Mouse (Mus musculus) limb, embryonic 10.5 days (tissue): ENCODE measurements at regions not wholly inside any gene's neighbourhood (a gene's known extent, or its start where the extent isn't known, plus 50 kb on each side); places are given as distances from the start of the nearest gene placed in this dataset.

ENCODE experiments used
- DNase-seq: peaks from one replicate; pipeline ENCODE4 v3.0.0-alpha.2; 2017; ENCODE audit warnings: low spot score
- H3K27ac ChIP-seq: fragments of 300-500 bp; sonication (generic); 2 replicates; pipeline ENCODE4 v1.5.1; 2016; ENCODE audit warnings: mild to moderate bottlenecking
- H3K27me3 ChIP-seq: fragments of 300-500 bp; sonication (generic); 2 replicates; pipeline ENCODE4 v1.6.1; 2016; ENCODE audit warnings: low read depth, mild to moderate bottlenecking; ENCODE audit not compliant: poor library complexity, severe bottlenecking
- H3K36me3 ChIP-seq: fragments of 300-500 bp; sonication (generic); 2 replicates; pipeline ENCODE4 v1.6.1; 2016; ENCODE audit warnings: mild to moderate bottlenecking, moderate library complexity
- H3K4me1 ChIP-seq: fragments of 300-500 bp; sonication (generic); 2 replicates; pipeline ENCODE4 v1.6.1; 2016
- H3K4me3 ChIP-seq: fragments of 300-500 bp; sonication (generic); 2 replicates; pipeline ENCODE4 v1.5.1; 2016; ENCODE audit warnings: mild to moderate bottlenecking, moderate library complexity
- H3K9me3 ChIP-seq: fragments of 300-500 bp; sonication (generic); replicated peaks from 2 replicates; pipeline ENCODE4 v1.6.1; 2016; ENCODE audit warnings: mild to moderate bottlenecking
- WGBS: fragments of 180-500 bp; shearing (Covaris S2); methylation state at CpG from one replicate; pipeline ENCODE4 v1.1.7; 2016; 5-methylcytosine and 5-hydroxymethylcytosine counted together

DNA sequence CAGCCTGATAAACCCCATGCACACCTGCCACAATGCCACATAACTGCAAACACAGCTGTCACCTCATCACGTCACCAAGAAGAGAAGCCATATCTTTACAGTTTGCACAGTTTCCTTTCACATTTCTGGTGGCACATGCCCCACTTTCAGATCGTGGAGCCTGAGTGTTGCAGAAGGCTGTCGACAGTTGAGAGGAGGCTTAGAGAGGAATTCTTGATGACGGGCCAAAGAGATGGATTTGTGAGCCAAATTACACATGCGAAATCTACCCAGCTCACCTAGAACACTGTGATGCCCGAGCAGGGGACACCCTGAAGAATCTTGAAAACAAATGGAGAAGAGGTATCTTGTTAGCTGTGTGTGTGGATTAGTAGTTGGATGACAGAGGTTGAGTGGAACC is 77.4 kb downstream of the Cmpk2 start:
- Histone ChIP-seq H3K4me3 (no peak overlapping the region), H3K4me1 (peaks cover 2% of the 10 kb centered on the region), H3K9me3 (no peaks in the 10 kb centered on the region), H3K27me3 (no peaks in the 10 kb centered on the region), H3K36me3 (no peaks in the 10 kb centered on the region), H3K27ac (no peak overlapping the region)
- DNase-seq: no peak
- 88% methylated on average over 6 of the region's 6 CpGs for WGBS

DNA sequence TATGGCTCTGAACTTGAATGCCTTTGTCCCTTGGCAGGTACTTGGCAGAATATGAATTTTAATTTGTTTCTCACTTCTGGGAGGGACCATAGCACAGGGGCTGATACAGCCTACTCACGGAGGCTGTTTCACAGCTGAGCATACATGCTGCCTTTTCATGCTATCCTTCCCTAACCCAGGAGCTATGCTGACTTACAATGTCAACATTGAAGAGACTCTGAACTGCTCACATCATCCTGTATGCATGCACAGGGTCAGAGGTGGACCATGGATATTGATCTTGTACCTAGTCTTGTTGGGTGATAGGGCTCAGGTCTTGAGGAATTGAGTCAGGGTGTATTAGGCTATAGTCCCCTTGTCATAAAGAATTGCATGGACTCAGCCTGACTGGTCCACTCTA is 74.5 kb downstream of the Cmpk2 start:
- Histone ChIP-seq H3K4me1 (no peaks in the 10 kb centered on the region), H3K27ac (no peak overlapping the region), H3K9me3 (no peaks in the 10 kb centered on the region), H3K27me3 (no peaks in the 10 kb centered on the region), H3K36me3 (no peaks in the 10 kb centered on the region), H3K4me3 (no peak overlapping the region)
- 95% methylated on average over 1 of the region's 1 CpGs for WGBS
- no peak for DNase-seq

DNA sequence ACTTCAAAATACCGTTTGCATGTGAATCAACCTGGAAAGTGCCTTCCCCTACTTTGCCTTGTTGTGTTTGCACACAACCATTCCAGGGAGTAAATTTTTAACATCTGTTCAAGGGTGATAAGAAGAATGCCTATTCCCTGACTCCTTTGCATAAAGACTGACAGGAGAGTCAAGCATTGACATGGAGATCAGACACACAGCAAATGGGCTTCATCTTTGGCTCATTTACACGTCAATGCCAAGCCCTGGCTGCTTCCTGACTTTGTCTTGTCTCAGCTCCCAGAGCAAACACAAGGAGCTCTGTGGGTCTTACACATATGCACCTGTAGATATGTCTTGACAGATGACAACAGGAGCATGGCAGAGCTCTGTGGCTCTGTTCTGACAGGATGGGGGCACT is 73.4 kb downstream of the Cmpk2 start:
- Histone ChIP-seq H3K27ac (no peak overlapping the region), H3K9me3 (no peaks in the 10 kb centered on the region), H3K4me1 (peaks cover 6% of the 10 kb centered on the region; the same call in 1 of the 2 replicates), H3K4me3 (no peak overlapping the region), H3K27me3 (no peaks in the 10 kb centered on the region), H3K36me3 (no peaks in the 10 kb centered on the region)
- 35% methylated on average over 2 of the region's 2 CpGs for WGBS
- no peak for DNase-seq

DNA sequence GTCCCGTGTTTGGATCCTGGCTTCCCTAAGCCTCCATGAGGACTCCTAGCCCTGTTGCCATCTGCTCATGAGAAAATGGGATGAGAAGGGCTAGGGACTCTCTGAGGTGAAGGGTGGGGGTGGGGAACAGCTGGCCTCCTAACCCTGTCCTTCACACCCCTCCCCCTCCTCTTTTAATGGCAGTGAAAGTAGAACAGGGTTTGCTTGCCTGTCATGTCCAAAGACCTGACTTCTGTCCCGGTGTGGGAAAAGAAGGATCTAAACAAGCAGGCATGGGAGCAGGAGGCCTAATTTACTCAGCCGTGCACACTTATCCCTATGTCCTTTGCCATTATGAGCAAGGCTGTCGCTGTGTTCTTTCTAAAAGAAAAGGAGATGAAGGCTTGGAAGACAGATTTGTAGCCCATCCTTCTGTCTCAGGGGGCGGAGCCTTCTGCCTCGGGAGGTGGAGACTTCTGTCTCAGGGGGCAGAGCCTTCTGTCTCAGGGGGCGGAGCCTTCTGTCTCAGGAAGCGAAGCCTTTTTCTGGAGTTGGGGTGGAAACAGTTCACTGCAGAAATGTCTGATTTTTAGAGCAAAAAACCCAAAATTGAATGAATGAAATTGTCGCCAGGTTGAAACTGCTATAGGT is 66.4 kb downstream of the Cmpk2 start:
- Histone ChIP-seq H3K27ac (peak overlapping the region; percentile 88), H3K4me3 (no peak overlapping the region), H3K4me1 (peaks cover 53% of the 10 kb centered on the region), H3K36me3 (no peaks in the 10 kb centered on the region), H3K9me3 (no peaks in the 10 kb centered on the region), H3K27me3 (no peaks in the 10 kb centered on the region)
- WGBS: 50% methylated on average over 9 of the region's 9 CpGs
- no peak for DNase-seq

DNA sequence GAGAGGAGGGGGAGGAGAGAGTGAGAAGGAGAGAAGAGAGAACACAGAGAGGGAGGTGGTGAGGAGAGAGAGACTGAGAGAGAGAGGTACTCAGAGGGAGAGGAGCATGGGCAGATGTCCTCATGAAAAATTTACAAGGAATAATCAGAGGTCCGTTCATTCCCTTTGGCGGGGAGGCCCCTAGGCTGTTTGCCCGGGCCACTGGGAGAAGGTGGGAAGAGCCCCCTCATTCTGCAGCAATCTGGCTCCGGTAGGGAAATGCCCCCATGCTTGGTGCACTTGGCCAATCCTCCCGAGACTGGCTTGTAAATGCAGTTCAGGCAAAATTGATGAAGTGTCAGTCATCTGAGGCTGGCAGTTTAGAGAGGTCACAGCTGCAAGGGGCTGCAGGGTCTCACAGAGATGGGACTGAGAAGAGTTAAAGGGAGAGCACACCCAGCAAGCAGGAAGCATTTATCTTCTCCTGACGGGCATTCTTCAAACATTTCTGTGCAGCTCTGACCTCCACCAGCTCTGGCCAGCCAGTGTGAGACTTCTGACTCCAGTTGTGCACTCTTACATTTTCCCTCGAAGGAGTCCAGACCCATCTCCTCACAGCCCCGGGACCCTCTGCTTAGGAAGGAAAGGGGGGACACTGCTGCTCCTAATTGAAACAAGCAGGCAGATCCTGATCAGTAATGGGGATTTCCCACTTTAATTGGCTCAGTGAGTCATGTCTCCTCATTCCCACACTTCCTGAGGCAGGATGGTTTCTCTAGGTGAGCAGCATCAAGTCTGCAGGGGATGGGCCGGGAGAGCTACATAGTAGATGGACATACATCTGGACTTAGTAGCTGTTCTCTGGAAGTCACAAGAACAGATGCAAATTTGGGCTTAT is 65.5 kb downstream of the Cmpk2 start:
- Histone ChIP-seq H3K27me3 (no peaks in the 10 kb centered on the region), H3K4me3 (peak overlapping the region; percentile 32), H3K4me1 (peaks cover 53% of the 10 kb centered on the region), H3K27ac (peak overlapping the region; percentile 88), H3K36me3 (no peaks in the 10 kb centered on the region), H3K9me3 (no peaks in the 10 kb centered on the region)
- WGBS: 3% methylated on average over 9 of the region's 9 CpGs
- peak; percentile 68 for DNase-seq

DNA sequence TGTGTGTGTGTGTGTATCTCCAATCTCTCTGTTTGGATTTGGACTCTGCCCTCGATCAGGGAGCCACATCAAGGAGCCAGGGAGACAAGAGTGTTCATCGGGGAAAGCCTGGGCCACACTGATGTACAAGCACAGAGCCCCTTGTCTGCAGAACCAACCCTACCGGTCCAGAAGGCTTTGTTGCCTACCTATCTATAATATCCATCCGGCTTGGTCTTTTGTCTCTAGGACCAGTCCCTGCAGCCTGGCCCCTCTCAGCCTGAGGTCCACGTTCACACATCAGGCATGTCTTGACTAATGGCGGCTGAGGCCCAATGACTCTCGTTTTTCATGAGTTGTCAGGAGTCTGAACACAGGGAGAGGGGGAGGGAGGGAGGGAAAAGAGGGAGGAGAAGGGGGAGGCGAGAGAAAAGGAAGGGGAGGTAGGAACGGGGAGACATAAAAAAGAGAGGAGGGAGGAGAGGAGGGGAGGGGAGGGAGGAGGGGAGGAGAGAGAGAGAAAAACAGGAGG is 64.7 kb downstream of the Cmpk2 start:
- H3K27me3 ChIP-seq: no peaks in the 10 kb centered on the region
- peaks cover 53% of the 10 kb centered on the region for H3K4me1 ChIP-seq
- no peaks in the 10 kb centered on the region for H3K36me3 ChIP-seq
- peak overlapping the region; percentile 32 for H3K4me3 ChIP-seq
- peak; percentile 75 for DNase-seq
- H3K9me3 ChIP-seq: no peaks in the 10 kb centered on the region
- peak overlapping the region; percentile 88 for H3K27ac ChIP-seq
- WGBS: 15% methylated on average over 9 of the region's 9 CpGs

DNA sequence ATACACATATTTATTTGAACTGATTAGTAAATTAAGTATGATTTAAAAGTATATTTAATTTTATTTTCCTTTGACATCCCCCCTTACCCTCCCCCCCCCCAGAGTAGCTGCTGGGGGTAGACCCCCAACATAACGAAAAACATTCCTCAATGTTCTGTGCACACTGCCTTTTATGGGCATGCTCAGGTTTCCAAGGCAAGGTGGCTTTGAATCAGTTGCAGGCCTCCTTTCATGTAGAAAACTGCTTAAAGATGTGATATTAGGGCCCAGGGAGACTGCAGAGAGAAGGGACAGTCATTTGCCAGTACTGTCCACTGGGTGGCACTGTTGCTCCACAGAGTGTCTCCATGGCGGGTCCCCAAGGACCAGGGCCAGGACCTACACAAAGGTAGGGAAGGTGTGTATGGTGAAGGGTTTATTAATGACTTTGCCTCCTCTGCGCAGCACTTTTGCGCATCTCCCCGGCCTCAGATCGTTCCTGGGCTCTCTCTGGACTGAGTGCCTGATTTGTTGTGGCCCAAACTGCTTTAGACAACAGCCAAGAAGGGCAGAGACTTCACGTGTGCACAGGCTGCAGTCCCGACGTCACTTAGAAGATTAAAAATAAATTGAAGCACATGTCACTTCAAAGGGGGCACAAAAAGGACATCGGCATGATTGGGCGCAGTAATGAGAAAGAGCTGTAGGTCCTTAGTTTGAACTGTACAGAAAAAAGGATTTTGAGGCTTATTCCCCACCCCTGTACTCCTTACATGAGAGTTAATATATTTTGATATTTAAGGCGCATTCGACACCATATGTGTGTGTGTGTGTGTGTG is 64.0 kb downstream of the Cmpk2 start:
- H3K27ac ChIP-seq: peak overlapping the region; percentile 88
- H3K4me3 ChIP-seq: peak overlapping the region; percentile 4
- peak; percentile 98 for DNase-seq
- H3K36me3 ChIP-seq: no peaks in the 10 kb centered on the region
- 22% methylated on average over 13 of the region's 13 CpGs for WGBS
- peaks cover 53% of the 10 kb centered on the region for H3K4me1 ChIP-seq
- H3K9me3 ChIP-seq: no peaks in the 10 kb centered on the region
- no peaks in the 10 kb centered on the region for H3K27me3 ChIP-seq

DNA sequence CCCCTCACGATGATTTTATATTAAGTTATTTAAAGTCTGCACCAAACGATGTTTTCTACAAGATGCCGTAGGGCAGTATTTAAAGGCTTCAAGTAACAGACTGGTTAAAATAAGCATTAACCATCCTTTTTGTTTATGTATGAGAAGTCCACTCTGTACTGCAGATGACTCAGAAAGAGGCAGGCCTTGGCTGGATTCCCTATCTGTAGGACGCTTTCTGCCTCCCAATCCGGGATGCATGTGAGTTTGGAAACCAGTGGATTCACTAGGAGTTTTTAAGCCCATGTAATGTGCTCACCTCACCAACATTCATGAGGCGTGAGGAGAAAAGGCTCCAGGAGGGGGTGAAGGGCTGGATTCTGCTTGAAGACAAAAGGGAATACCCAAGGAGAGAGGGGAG is 63.1 kb downstream of the Cmpk2 start:
- H3K9me3 ChIP-seq: no peaks in the 10 kb centered on the region
- peak overlapping the region; percentile 79 for H3K27ac ChIP-seq

More for the DNA sequence above, 63.1 kb downstream of the Cmpk2 start:
- no peak overlapping the region for H3K4me3 ChIP-seq
- no peaks in the 10 kb centered on the region for H3K36me3 ChIP-seq
- DNase-seq: no peak
- H3K4me1 ChIP-seq: peaks cover 44% of the 10 kb centered on the region
- 91% methylated on average over 6 of the region's 6 CpGs for WGBS
- H3K27me3 ChIP-seq: no peaks in the 10 kb centered on the region
